ENCODE assay signal across 22 mouse cellular contexts in the genomic region with DNA sequence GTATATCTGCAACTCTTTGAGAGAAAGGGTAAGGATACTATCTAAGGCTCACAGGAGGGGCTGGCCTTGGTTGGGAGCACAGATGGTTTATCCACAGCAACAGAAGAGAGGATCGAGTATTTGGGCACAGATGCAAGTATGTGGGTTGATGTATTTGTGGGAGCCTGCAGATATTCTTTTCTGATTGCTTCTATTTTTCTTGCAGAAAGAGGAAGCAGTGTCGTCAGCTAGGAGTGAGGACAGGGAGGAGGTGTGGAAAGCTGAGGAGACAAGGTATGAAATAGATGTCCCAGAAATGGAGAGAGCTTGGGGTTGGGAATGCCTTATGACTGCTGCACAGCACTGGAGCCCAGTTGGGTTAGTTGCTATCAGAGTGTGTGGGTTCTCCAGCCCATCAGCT.
DNase-seq lines count a peak whose midpoint lies in the region; ATAC-seq lines count a peak whose summit lies in the region.
"Had no signal": no experiment of that assay in that cellular context is flagged by ENCODE, and none has a peak within 500 bp of the region (broad histone marks: within the 10 kb centered on the region; RNA-seq: fewer than 3 reads in every experiment).

No protein-coding gene starts in this region.

- no peak overlapping the region for H3K4me2 ChIP-seq in forebrain, embryonic 16.5 days (ENCODE audit: low read length)
- H3K4me2 ChIP-seq: embryonic facial prominence, embryonic 12.5 days; forebrain, embryonic 15.5 days; heart, embryonic 13.5 days; limb, embryonic 12.5 days; midbrain, embryonic 12.5 days; neural tube, embryonic 15.5 days had no signal

- no peaks in the 10 kb centered on the region for H3K36me3 ChIP-seq in forebrain, embryonic 16.5 days (ENCODE audit: control insufficient read depth, insufficient read depth)
- H3K36me3 ChIP-seq: embryonic facial prominence, embryonic 12.5 days; forebrain, embryonic 15.5 days; G1E; heart, embryonic 13.5 days; limb, embryonic 12.5 days; midbrain, embryonic 12.5 days; neural tube, embryonic 15.5 days had no signal

- DNase-seq in left cerebral cortex, adult 11 months (ENCODE audit: low spot score): peak; percentile 63
- DNase-seq in left cerebral cortex, postnatal 4 days: no peak
- peak; percentile 67 to 88 for DNase-seq in frontal cortex, postnatal 36 days (ENCODE audit: low spot score in 2 of 2)
- peak; percentile 60 for DNase-seq in left cerebral cortex, postnatal 14 days (ENCODE audit: low spot score in 2 of 2)
- peak; percentile 94 for DNase-seq in telencephalon, adult 2 months (ENCODE audit: low read depth, low spot score)
- no peak for DNase-seq in embryo, embryonic 10 days (ENCODE audit: low spot score)
- DNase-seq: cerebellum, postnatal 36 days; gastrocnemius, postnatal 36 days; heart, postnatal 36 days; kidney, adult 8-10 months; kidney, postnatal 36 days; thymus, postnatal 36 days had no signal

- intact Hi-C loops in left cerebral cortex, postnatal 4 days (cut with DNase I): no loop called here
- intact Hi-C loops in left cerebral cortex, postnatal 14 days (cut with DNase I): no loop called here

- H3K4me3 ChIP-seq in forebrain, embryonic 16.5 days (replicated peaks; ENCODE audit: low read length): no peak overlapping the region
- H3K4me3 ChIP-seq: embryonic facial prominence, embryonic 12.5 days; forebrain, embryonic 15.5 days; heart, embryonic 13.5 days; limb, embryonic 12.5 days; midbrain, embryonic 12.5 days; myocyte; neural tube, embryonic 15.5 days had no signal

- H3K4me1 ChIP-seq in forebrain, embryonic 16.5 days (replicated peaks; ENCODE audit: control insufficient read depth, insufficient read depth, low read length): no peaks in the 10 kb centered on the region
- H3K4me1 ChIP-seq: embryonic facial prominence, embryonic 12.5 days; forebrain, embryonic 15.5 days; heart, embryonic 13.5 days; limb, embryonic 12.5 days; midbrain, embryonic 12.5 days; neural tube, embryonic 15.5 days had no signal

- ATAC-seq in forebrain, embryonic 16.5 days: no peak
- ATAC-seq: forebrain, embryonic 15.5 days had no signal

- no peak overlapping the region for H3K9ac ChIP-seq in forebrain, embryonic 16.5 days (replicated peaks; ENCODE audit: low read depth, low read length)
- H3K9ac ChIP-seq: embryonic facial prominence, embryonic 12.5 days; forebrain, embryonic 15.5 days; heart, embryonic 13.5 days; limb, embryonic 12.5 days; liver, embryonic 14.5 days; midbrain, embryonic 12.5 days; neural tube, embryonic 15.5 days had no signal

- no peak overlapping the region for H3K27ac ChIP-seq in forebrain, embryonic 16.5 days (ENCODE audit: low read length)
- H3K27ac ChIP-seq: embryonic facial prominence, embryonic 12.5 days; forebrain, embryonic 15.5 days; heart, embryonic 13.5 days; limb, embryonic 12.5 days; liver, embryonic 14.5 days; midbrain, embryonic 12.5 days; neural tube, embryonic 15.5 days had no signal

- no peaks in the 10 kb centered on the region for H3K27me3 ChIP-seq in forebrain, embryonic 16.5 days (replicated peaks; ENCODE audit: control insufficient read depth, insufficient read depth, low read length)
- H3K27me3 ChIP-seq: embryonic facial prominence, embryonic 12.5 days; forebrain, embryonic 15.5 days; heart, embryonic 13.5 days; limb, embryonic 12.5 days; midbrain, embryonic 12.5 days; neural tube, embryonic 15.5 days had no signal

- 72% methylated on average over 2 of the region's 2 CpGs for whole genome bisulfite sequencing in forebrain, embryonic 16.5 days

- no peaks in the 10 kb centered on the region for H3K9me3 ChIP-seq in forebrain, embryonic 16.5 days (ENCODE audit: control insufficient read depth, low read length)
- H3K9me3 ChIP-seq: embryonic facial prominence, embryonic 12.5 days; forebrain, embryonic 15.5 days; G1E; heart, embryonic 13.5 days; limb, embryonic 12.5 days; midbrain, embryonic 12.5 days; neural tube, embryonic 15.5 days had no signal

Comparison
In these comparisons a context has a peak if more than half of its experiments do, and no peak if none do; other contexts are left out.
1. DNase-seq: peak in left cerebral cortex, adult 11 months (single experiment), frontal cortex, postnatal 36 days (2 of 2), left cerebral cortex, postnatal 14 days (2 of 2) and telencephalon, adult 2 months (single experiment); none in left cerebral cortex, postnatal 4 days (single experiment) and embryo, embryonic 10 days (single experiment).